ENCODE assay signal across 8 mouse cellular contexts in the genomic region with DNA sequence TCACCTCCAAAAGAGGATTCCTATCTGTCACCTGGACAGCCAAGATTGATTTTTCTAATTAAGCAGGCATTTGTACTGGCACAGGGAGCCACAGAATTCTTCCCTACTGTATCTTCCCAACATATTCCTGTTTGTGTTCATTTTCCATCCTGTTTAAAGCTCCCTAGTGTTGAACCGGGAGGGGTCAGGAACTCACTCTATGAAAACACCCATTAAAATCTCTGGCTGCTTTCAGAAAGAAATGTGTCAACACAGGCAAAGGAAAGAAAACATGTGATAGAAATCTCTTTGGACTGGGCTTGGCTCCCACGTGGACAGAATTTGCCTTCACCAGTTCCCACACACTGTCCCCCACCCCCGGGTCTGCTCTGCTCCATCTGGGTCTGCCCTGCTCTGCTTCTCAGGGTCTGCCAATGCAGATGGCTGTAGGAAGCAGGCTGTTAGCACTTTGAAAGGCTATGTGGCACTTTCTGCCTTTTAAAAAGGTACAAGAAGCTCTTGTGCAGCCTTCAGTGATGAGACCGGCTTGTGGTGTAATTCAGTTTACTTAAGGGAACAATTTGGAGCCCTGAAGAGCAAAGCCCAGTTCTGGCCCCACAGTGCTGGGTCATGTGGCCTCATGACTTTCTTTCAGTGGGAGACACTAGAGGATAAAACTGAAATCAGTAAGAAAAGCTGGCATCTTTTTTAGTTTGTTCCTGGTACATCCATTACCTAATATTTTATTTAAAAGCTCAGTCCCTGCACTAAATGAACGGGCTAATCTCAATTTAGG.
DNase-seq lines count a peak whose midpoint lies in the region; ATAC-seq and TF ChIP-seq lines count a peak whose summit lies in the region.

No protein-coding gene starts in this region.

- no peak overlapping the region for H3K9ac ChIP-seq in embryonic facial prominence, embryonic 11.5 days (replicated peaks; ENCODE audit: low read length)
- no peak overlapping the region for H3K9ac ChIP-seq in heart, adult 2 months (ENCODE audit: low read depth, low read length)
- H3K9ac ChIP-seq in limb, embryonic 11.5 days (ENCODE audit: low read length): no peak overlapping the region
- no peak overlapping the region for H3K9ac ChIP-seq in neural tube, embryonic 14.5 days (replicated peaks; ENCODE audit: low read depth, low read length)

- H3K4me3 ChIP-seq in embryonic facial prominence, embryonic 11.5 days (ENCODE audit: low read depth, low read length): no peak overlapping the region
- H3K4me3 ChIP-seq in heart, adult 2 months: no peak overlapping the region
- no peak overlapping the region for H3K4me3 ChIP-seq in limb, embryonic 11.5 days (ENCODE audit: low read depth, low read length)
- no peak overlapping the region for H3K4me3 ChIP-seq in neural tube, embryonic 14.5 days (ENCODE audit: low read depth, low read length)

- no peak overlapping the region for H3K27ac ChIP-seq in embryonic facial prominence, embryonic 11.5 days (replicated peaks; ENCODE audit: low read depth, low read length)
- no peak overlapping the region for H3K27ac ChIP-seq in heart, adult 2 months
- H3K27ac ChIP-seq in limb, embryonic 11.5 days (replicated peaks; ENCODE audit: low read depth, low read length): no peak overlapping the region
- H3K27ac ChIP-seq in neural tube, embryonic 14.5 days (ENCODE audit: low read depth, low read length): no peak overlapping the region

- TF ChIP-seq CTCF in heart, adult 2 months (IDR thresholded peaks at IDR 0.05): no peak

- peak; percentile 24 for DNase-seq in MN1 (ENCODE audit: low spot score)
- DNase-seq in embryonic facial prominence, embryonic 11.5 days (ENCODE audit: low spot score): peak; percentile 26
- peak; percentile 47 to 57 for DNase-seq in heart, adult 2 months
- DNase-seq in kidney, adult 9 months: peak; percentile 41
- peak; percentile 39 for DNase-seq in limb, embryonic 11.5 days (ENCODE audit: low spot score)
- DNase-seq in cerebellum, adult 11-12 months: no peak

- no peaks in the 10 kb centered on the region for H3K27me3 ChIP-seq in embryonic facial prominence, embryonic 11.5 days (ENCODE audit: control insufficient read depth, insufficient read depth, low read length)
- no peaks in the 10 kb centered on the region for H3K27me3 ChIP-seq in heart, adult 2 months (ENCODE audit: control insufficient read depth, insufficient read depth, low read length)
- H3K27me3 ChIP-seq in limb, embryonic 11.5 days (ENCODE audit: control insufficient read depth, insufficient read depth, low read length): no peaks in the 10 kb centered on the region
- no peaks in the 10 kb centered on the region for H3K27me3 ChIP-seq in neural tube, embryonic 14.5 days (ENCODE audit: control insufficient read depth, insufficient read depth, low read length)

- intact Hi-C loops in heart, adult 2 months (cut with DNase I): loop anchor here (5.0 kb wide), 1 partner anchor 52 kb away; no protein-coding TSS in a partner anchor

- no peaks in the 10 kb centered on the region for H3K9me3 ChIP-seq in embryonic facial prominence, embryonic 11.5 days (replicated peaks; ENCODE audit: control insufficient read depth, low read length)
- no peaks in the 10 kb centered on the region for H3K9me3 ChIP-seq in limb, embryonic 11.5 days (ENCODE audit: control insufficient read depth, low read length)
- no peaks in the 10 kb centered on the region for H3K9me3 ChIP-seq in neural tube, embryonic 14.5 days (ENCODE audit: control insufficient read depth, low read length)

- no peaks in the 10 kb centered on the region for H3K4me1 ChIP-seq in embryonic facial prominence, embryonic 11.5 days (ENCODE audit: control insufficient read depth, insufficient read depth, low read length)
- peaks cover 4% of the 10 kb centered on the region for H3K4me1 ChIP-seq in heart, adult 2 months (ENCODE audit: control insufficient read depth, insufficient read depth, low read length)
- peaks cover 11% of the 10 kb centered on the region for H3K4me1 ChIP-seq in limb, embryonic 11.5 days (ENCODE audit: control insufficient read depth, insufficient read depth, low read length)
- H3K4me1 ChIP-seq in neural tube, embryonic 14.5 days (ENCODE audit: control insufficient read depth, insufficient read depth, low read length): 0 out of 2 replicates have a peak, but pooled peaks cover 6% of the 10 kb centered on the region

- no peak overlapping the region for H3K4me2 ChIP-seq in embryonic facial prominence, embryonic 11.5 days (ENCODE audit: low read depth, low read length)
- no peak overlapping the region for H3K4me2 ChIP-seq in limb, embryonic 11.5 days (ENCODE audit: low read depth, severe bottlenecking)
- no peak overlapping the region for H3K4me2 ChIP-seq in neural tube, embryonic 14.5 days (ENCODE audit: low read depth, low read length)

- H3K36me3 ChIP-seq in embryonic facial prominence, embryonic 11.5 days (replicated peaks; ENCODE audit: control insufficient read depth, insufficient read depth, low read depth, low read length): no peaks in the 10 kb centered on the region
- H3K36me3 ChIP-seq in heart, adult 2 months (ENCODE audit: control insufficient read depth, insufficient read depth, low read length): no peaks in the 10 kb centered on the region; the same call in none of the 2 replicates
- no peaks in the 10 kb centered on the region for H3K36me3 ChIP-seq in limb, embryonic 11.5 days (ENCODE audit: control insufficient read depth, insufficient read depth, low read length)
- no peaks in the 10 kb centered on the region for H3K36me3 ChIP-seq in neural tube, embryonic 14.5 days (ENCODE audit: control insufficient read depth, insufficient read depth, low read length)

- peak; percentile 52; the same call in 1 of the 2 replicates for ATAC-seq in embryonic facial prominence, embryonic 11.5 days (replicated peaks; ENCODE audit: insufficient number of reproducible peaks, low FRiP score, low TSS enrichment, low read depth)
- 0 out of 2 replicates have a peak, but pooled peaks have one; percentile 76 for ATAC-seq in limb, embryonic 11.5 days (ENCODE audit: insufficient number of reproducible peaks, low FRiP score, low TSS enrichment, low read depth)
- peak; percentile 85; the same call in 1 of the 2 replicates for ATAC-seq in neural tube, embryonic 14.5 days (ENCODE audit: low read depth)
- no peak for ATAC-seq in megakaryocyte-erythroid progenitor cell, adult 5-6 weeks (replicated peaks; ENCODE audit: low FRiP score, low TSS enrichment, poor library complexity, severe bottlenecking)

- no peak for TF ChIP-seq POLR2A in heart, adult 2 months (IDR thresholded peaks at IDR 0.05; ENCODE audit: insufficient read depth, low read depth, low read length)

- 25% methylated on average over 5 of the region's 5 CpGs for WGBS in embryonic facial prominence, embryonic 11.5 days
- 29% methylated on average over 5 of the region's 5 CpGs for WGBS in heart, adult 2 months
- 30% methylated on average over 5 of the region's 5 CpGs for WGBS in limb, embryonic 11.5 days
- 36% methylated on average over 5 of the region's 5 CpGs for WGBS in neural tube, embryonic 14.5 days

- H3K79me2 ChIP-seq in heart, adult 2 months (replicated peaks; ENCODE audit: control insufficient read depth, insufficient read depth, low read length): no peaks in the 10 kb centered on the region

- TF ChIP-seq EP300 in heart, adult 2 months (IDR thresholded peaks at IDR 0.05; ENCODE audit: insufficient read depth, low read depth, low read length): no peak
